Mouse (Mus musculus) gastrocnemius, postnatal 25 days (tissue): ENCODE data around the gene Wscd2. TPM values are rescaled to one million over a fixed set of nuclear protein-coding genes. Genes with fewer than 3 reads are reported as not detected.

Experiments
- DNase-seq: peaks from one replicate; pipeline ENCODE4 v3.0.0; 2022
- long read RNA-seq, 2 experiments: library from polyadenylated mRNA; stranded (forward); transcript quantifications; one replicate each; pipeline ENCODE4 v2.0.0; 2021
- total RNA-seq, 2 experiments: library from RNA; stranded (reverse); gene quantifications; 1 replicate in 1 of 2; 2 replicates in 1 of 2; pipeline ENCODE4 v1.2.3; 2021

The Wscd2 gene
- under 1 TPM; 0.31 to 0.46 TPM for total RNA-seq
- long read RNA-seq, experiment 1: 0 reads
- long read RNA-seq, experiment 2: 0 reads

GRCm38 (mm10) chr5:113490033-113490432 lies at the start of gene Wscd2:
Wscd2 (plus strand) TSS chr5:113490333.
- no peak for DNase-seq

- DNase-seq: no peak
Measured at GRCm38 (mm10) chr5:113442180-113442579, 48.0 kb upstream of the Wscd2 start.

DNA sequence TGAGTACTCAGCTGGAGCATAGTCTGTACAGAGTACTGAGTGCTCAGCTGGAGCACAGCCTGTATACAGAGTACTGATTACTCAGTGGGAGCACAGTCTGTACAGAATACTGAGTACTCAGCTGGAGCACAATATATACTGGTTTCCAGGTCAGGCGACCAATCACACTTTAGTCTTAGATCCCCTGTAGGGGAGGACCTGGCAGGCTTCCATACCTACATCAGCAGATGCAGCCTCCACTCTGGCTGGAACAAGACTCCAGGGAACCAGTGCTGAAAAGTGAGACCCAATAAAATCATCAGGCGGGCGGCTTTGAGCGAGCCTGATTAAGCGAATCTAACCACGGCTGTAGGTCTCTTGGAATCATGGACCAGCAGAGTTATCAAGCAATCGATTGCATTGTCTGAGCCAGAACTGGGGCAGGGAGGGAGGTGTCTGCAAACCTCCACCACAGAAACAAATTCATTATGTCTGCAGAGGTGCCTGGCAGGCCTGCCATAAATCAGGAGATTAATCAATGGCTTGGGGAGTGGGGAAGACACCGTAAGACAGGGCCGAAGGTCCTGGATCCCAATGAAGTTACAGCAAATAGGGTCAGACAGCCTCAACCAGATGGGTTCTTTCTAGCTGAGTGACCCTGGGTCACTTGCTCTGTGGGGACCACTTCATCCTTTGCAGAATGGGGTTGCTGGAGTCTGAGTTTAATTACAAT lies 42.0 kb upstream of the Wscd2 start:
- DNase-seq: no peak

DNA sequence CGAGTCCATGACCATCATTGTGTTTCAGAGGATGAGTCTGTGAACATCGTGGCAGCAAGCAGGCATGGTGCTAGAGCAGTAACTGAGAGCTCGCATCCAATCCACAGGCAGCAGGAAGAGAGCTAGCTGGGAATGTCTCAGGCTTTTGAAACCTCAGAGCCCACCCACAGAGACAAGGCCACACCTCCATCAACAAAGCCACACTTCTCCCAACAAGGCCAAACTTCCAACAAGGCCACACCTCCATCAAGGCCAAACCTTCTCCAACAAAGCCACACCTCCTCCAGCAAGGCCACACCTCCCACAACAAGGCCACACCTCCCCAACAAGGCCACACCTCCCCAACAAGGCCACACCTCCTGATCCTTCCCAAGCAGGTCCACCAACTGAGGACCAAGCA lies 40.8 kb upstream of the Wscd2 start:
- no peak for DNase-seq

DNA sequence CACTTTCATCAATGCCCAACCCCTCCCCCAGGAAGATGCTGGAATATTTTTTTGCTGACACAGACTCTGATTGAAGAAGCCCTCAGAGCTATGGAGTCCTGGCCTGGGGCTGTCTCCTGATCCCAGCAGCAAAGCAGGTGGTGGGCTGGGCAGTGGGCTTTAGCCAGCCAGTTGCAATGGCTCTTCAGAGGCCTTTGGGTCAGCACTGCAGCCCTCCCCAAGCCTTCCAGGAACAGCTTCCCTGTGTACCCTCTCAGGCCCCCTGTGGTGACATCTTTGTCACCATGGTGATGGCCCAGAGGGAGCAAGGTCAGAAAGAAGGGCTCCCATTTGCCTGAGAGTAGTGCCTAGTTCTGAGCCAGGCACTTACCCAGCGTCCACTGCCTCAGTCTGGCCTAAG lies 37.4 kb upstream of the Wscd2 start:
- DNase-seq: no peak

- no peak for DNase-seq
Measured at GRCm38 (mm10) chr5:113453356-113453755, 36.8 kb upstream of the Wscd2 start.

- DNase-seq: no peak
Measured at GRCm38 (mm10) chr5:113456020-113456419, 34.1 kb upstream of the Wscd2 start.

DNA sequence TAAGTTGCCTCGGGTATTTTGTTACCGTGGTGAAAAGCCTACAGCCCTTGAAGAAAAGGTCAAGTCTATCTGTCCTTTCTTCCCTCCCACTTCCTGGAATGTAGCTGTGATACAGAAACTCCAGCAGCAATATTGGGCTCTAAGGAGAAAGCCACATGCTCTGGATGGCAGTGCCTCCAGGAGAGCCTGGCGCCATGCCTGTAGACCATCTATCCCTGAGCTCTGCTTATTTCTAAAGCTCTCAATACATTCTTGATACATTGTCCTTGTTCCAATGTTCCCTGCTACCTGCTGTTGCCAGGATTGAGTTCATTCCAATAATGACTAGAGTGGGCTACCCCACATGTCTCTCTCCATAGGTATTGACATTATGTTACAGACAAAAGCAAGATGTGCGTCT lies 33.4 kb upstream of the Wscd2 start:
- DNase-seq: no peak

DNA sequence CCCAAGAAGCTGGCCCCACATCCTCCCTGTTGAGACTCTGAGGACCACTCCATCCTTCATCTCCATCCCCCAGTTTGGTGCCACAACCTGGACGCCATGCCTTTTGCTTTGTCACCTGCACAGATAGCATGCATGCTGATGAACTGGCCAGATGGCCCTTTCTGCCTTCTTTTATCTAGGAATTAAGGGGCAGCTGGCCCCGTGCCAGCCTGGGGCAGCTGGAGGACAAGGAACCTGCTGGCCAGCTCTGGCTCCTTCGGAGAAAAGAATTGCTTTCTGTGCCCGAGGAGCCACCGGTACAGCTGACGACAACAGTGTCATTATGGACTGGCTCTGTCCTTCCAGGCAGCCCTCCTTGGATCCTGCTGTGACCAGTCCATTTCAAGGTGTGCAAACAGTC lies 32.9 kb upstream of the Wscd2 start:
- no peak for DNase-seq

- no peak for DNase-seq
Measured at GRCm38 (mm10) chr5:113459942-113460341, 30.2 kb upstream of the Wscd2 start.

DNA sequence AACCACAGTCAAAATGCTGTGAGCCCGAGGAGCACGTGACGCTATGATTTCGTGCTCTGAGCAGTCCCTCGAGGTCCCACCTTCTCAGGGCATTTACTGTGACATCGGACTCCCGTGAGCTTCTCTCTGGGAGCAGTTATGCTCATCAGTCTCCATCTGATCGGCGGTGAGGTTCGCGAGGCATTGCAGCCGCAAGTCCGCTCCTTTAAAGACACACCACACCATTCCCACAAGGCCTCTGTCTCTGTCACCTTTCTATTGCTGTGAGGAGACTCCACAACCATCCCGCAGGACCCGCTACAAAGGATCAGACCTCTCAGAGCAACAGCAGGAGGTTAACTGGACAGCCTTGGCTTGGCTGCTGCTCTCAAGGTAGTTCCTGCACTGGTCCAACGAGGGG lies 28.6 kb upstream of the Wscd2 start:
- DNase-seq: no peak

DNA sequence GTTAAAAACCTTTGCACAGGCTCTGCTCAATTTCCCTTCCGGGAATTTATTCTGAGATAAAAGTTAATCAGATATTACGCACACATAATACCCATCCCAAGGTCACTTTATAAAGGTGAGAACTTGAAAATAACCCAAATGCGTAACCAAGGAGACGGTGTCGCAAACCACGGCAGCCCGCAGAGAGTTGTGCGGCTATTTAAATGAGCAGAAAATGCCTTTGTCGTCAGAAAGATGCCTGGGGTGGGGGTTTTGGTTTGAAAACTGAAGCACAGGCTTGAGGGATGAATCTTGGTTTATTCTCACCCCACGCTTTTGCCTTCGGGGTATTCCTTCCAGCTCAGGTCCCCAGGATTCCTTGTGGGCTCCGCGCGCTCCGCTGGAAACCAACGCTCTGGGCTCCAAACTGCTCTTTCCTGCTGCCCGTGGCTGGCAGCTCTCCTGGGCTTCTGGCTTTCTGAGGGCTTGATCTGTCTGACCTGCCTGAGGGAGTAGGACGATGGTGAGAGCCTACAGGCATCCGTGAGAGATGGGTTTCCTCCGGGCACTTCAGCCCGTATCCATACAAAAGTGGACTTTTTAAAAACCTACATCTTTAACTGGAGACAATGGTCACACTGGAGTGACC lies 28.0 kb upstream of the Wscd2 start:
- DNase-seq: no peak

DNA sequence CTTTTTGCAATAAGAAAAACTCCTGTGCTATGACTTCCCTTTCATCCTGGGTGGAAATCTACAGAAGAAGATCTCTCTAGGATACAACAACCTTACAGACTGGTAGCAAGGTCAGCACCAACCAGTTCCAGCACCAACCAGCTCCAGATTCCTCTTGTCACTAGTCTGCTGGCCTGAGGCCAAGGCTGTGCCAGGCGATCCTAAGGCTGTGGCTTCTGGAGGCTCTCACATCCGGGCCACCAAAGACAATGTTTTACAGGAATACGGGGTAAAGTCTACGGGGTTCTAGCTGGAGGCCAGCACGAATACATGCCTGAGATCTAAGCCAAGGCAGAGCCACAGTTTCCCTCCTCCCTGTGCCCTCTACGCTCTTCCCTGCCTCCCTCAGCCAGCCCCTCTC lies 25.4 kb upstream of the Wscd2 start:
- no peak for DNase-seq

- no peak for DNase-seq
Measured at GRCm38 (mm10) chr5:113466536-113466935, 23.6 kb upstream of the Wscd2 start.

DNA sequence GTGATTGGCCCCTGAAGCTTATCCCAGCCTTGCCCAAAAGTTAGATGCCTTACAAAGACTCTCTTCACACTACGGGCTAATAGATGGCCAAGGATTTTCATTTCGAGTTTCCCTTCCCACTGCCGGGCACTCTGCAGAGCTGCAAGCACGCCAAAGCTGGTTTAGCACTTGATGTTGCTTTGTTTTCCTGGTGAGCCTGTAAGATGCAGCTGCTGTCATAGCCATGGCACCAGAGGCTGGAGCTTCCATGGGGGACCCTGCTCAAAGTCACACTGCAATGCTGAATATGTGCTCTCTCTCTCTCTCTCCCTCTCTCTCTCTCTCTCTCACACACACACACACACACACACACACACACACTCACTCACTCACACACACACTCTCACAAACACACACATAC lies 23.1 kb upstream of the Wscd2 start:
- no peak for DNase-seq

- no peak for DNase-seq
Measured at GRCm38 (mm10) chr5:113467765-113468164, 22.4 kb upstream of the Wscd2 start.

GRCm38 (mm10) chr5:113468625-113469024 lies 21.5 kb upstream of the Wscd2 start:
- DNase-seq: no peak

DNA sequence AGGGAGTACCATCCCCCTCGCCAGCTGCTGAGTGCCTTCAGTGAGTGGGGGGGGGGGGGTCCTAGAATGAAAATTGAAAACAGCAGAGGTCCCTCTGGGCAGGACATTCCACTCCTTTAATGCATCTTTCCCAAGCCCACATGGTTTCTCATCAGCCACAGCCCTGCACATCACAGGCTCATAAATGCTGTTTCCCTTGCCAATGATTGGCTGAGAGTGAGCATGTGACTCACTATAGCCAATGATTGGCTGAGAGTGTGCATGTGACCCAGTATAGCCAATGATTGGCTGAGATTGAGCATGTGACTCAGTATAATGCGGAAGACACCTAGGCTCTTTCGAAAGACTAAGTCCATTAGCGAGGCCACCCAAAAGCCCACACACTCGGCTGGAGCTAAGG lies 20.9 kb upstream of the Wscd2 start:
- DNase-seq: no peak

DNA sequence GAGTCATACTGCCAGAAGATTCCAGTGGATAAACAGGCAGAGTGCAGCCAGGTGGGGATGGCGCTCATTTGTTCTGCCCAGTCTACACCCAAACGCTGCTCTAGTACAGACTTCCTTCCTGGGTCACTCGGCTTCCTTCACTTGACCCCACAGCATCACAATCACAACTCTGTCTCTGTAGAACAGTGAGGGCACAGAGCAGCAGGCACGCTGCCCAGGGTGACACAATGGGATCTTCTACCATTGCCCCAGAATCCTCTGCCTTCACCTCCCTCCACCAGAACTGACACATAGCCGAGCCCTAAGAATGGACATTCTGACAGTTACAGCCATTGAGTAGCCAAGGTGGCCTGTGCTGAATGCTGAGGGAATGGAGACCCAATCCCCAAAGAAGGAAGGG lies 20.3 kb upstream of the Wscd2 start:
- DNase-seq: no peak

DNA sequence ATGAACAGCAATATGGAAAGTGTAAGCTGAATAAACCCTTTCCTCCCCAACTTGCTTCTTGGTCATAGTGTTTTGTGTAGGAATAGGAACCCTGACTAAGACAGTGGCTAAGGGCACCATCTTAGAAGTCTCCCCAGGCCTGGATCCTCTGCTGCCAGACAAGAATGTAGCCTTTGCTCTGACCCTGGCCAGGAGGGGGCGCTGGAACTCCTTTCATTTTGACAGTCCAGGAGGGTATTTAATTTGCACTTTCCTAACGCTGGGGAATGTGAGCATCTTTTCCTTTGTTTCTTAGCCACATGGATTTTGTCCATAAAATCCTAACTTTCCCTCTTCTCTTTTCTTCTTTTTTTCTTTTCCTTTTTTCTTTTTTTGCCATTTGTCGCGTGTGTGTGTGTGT lies 18.7 kb upstream of the Wscd2 start:
- DNase-seq: peak; percentile 18

DNA sequence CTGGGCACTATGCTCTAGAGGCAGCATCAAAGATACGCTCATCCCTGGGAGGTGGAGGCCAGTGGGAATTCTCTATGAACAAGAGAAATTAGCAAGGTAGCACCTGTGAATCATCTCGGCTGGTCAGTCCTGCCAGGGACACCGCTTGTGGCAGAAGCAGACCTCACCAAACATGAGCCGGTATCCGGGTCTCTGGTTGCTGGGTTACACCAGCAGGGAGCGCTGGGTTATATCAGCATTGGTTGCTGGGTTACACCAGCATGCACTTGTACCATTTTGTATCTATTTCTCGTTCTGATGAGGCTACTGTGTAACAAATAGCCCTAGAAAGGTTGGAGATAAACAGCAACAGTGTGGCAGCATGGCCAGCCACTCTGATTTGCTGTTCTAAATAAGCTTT lies 17.8 kb upstream of the Wscd2 start:
- no peak for DNase-seq

- DNase-seq: no peak
Measured at GRCm38 (mm10) chr5:113476816-113477215, 13.3 kb upstream of the Wscd2 start.

DNA sequence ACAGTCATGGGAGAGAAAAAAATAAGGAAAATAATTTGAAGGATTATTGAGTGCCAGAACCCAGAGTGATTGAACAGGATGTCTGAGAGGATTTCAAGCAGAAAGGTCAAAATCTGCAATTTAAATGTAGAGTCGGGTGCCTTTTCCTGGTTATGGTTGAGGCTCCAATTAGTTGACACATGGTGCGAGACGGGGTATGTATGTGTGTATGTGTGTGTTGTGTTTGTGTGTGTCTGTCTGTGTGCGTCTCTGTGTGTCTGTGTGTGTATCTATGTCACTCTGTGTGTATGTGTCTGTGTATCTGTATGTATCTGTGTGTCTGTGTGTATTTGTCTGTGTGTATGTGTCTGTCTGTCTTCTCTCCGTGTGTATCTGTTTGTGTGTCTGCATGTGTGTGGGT lies 11.1 kb upstream of the Wscd2 start:
- DNase-seq: no peak

DNA sequence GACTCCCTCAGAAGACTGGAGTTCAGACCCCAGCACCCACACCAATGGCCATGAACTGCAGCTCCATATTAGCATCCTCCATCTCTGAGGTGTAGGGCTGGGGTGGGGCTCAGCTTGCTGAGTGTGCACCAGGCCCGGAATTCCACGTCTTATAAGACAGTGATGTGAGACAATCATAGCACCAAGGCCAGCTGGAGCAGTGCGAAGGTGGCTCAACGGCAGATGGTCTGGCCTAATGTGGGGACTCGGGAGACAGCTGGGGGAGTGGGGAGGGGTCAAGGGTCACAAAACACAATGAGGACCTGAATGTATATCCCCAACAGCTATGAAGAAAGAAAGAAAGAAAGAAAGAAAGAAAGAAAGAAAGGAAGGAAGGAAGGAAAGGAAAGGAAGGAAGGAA lies 9.7 kb upstream of the Wscd2 start:
- DNase-seq: no peak
